Mouse (Mus musculus) hematopoietic stem cell, adult 5-6 weeks (primary cell): Measurements from ENCODE around the gene Folr1. TPM values are rescaled to one million over a fixed set of nuclear protein-coding genes. Genes with fewer than 3 reads are reported as not detected.

Experiments
- ATAC-seq, 2 experiments: fragments of 125-278 bp in 1 of 2; replicated peaks in 1 of 2; 2 replicates each; pipeline ENCODE4 v1.8.0; 2016 to 2017; ENCODE audit warnings: inconsistent platforms in 2 of 2, mild to moderate bottlenecking in 2 of 2, moderate number of reproducible peaks in 2 of 2, low read depth in 1 of 2, moderate TSS enrichment in 1 of 2; ENCODE audit not compliant: low FRiP score in 2 of 2, poor library complexity in 2 of 2, severe bottlenecking in 2 of 2, insufficient read depth in 1 of 2, low TSS enrichment in 1 of 2
- total RNA-seq: library from RNA; stranded (forward); fragments of 172-1452, 232-1000 nt; gene quantifications from 2 replicates; pipeline ENCODE4 v1.2.3, GENCODE M21; 2017

Folr1 gene
- total RNA-seq, 1 experiment from 2014 or later = not detected

GRCm38 (mm10) chr7:101880855-101881254, 10.3 kb upstream of the Folr1 start:
- no peak for ATAC-seq

- ATAC-seq = no peak
Measured at GRCm38 (mm10) chr7:101875978-101876377, 5.4 kb upstream of the Folr1 start.

- no peak for ATAC-seq
Measured at GRCm38 (mm10) chr7:101871296-101871695, 708 bp upstream of the Folr1 start.

GRCm38 (mm10) chr7:101869163-101869500, 1.5 kb downstream of the Folr1 start:
- ATAC-seq = no peak

GRCm38 (mm10) chr7:101868241-101869162, 2.1 kb downstream of the Folr1 start:
- ATAC-seq = no peak

- ATAC-seq = no peak
Measured at GRCm38 (mm10) chr7:101867482-101867881, 3.1 kb downstream of the Folr1 start.

GRCm38 (mm10) chr7:101866491-101867265, 3.9 kb downstream of the Folr1 start:
- ATAC-seq = no peak

- ATAC-seq = no peak
Measured at GRCm38 (mm10) chr7:101863415-101863814, 7.2 kb downstream of the Folr1 start, which contains the start of gene Anapc15. Anapc15 (plus strand) TSS chr7:101863715.

GRCm38 (mm10) chr7:101862291-101862690, 8.3 kb downstream of the Folr1 start:
- no peak for ATAC-seq

- ATAC-seq = no peak
Measured at GRCm38 (mm10) chr7:101860978-101861377, 9.6 kb downstream of the Folr1 start.

GRCm38 (mm10) chr7:101858362-101858761, 12.2 kb downstream of the Folr1 start:
- no peak; a peak in 1 of 4 replicates for ATAC-seq

GRCm38 (mm10) chr7:101857094-101857493, 13.5 kb downstream of the Folr1 start, which contains the start of gene Folr2:
Folr2 (minus strand) TSS chr7:101857194.
- no peak for ATAC-seq

- ATAC-seq = no peak
Measured at GRCm38 (mm10) chr7:101853816-101854215, 16.8 kb downstream of the Folr1 start.

- no peak for ATAC-seq
Measured at GRCm38 (mm10) chr7:101852846-101853245, 17.7 kb downstream of the Folr1 start.

GRCm38 (mm10) chr7:101851689-101852088, 18.9 kb downstream of the Folr1 start:
- ATAC-seq = no peak

- no peak for ATAC-seq
Measured at GRCm38 (mm10) chr7:101847934-101848333, 22.7 kb downstream of the Folr1 start.

- ATAC-seq = no peak
Measured at GRCm38 (mm10) chr7:101844186-101844585, 26.4 kb downstream of the Folr1 start.
